Mouse (Mus musculus): ENCODE data around the gene Zbtb1. TPM values are rescaled to one million over a fixed set of nuclear protein-coding genes. Genes with fewer than 3 reads are reported as not detected.
A peak's percentile ranks its signal among the peaks of the same experiment; 100 is the strongest.

Gene Zbtb1
- polyA plus RNA-seq, 1 experiment from 2014 or later = 5.8 TPM

DNA sequence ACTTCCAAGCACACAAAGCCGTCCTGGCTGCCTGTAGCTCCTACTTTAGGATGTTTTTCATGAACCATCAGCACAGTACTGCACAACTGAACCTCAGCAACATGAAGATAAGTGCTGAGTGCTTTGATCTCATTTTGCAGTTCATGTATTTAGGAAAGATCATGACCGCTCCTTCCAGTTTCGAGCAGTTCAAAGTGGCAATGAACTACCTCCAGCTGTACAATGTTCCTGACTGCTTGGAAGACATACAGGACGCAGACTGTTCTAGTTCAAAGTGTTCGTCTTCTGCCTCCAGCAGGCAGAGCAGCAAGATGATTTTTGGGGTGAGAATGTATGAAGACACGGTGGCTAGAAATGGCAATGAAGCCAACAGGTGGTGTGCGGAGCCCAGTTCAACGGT, 15.3 kb downstream of the Zbtb1 start:
- no peak overlapping the region for H3K9ac ChIP-seq (replicated peaks; ENCODE audit: low read depth)
- TF ChIP-seq EP300 (IDR thresholded peaks at IDR 0.05) (no peak), CTCF (IDR thresholded peaks at IDR 0.05) (0 out of 2 replicates have a peak, but pooled peaks have one; percentile 19)
- no peak overlapping the region for H3K27ac ChIP-seq (ENCODE audit: low read length)
- no peaks in the 10 kb centered on the region for H3K4me1 ChIP-seq (ENCODE audit: insufficient read depth, low read depth, low read length)
- H3K36me3 ChIP-seq (ENCODE audit: insufficient read depth, low read length) = peaks cover 9% of the 10 kb centered on the region
- ATAC-seq = peak; percentile 48
- H3K27me3 ChIP-seq (replicated peaks; ENCODE audit: insufficient read depth, low read length) = no peaks in the 10 kb centered on the region
- WGBS = 70% methylated on average over 8 of the region's 8 CpGs
- no peak overlapping the region for H3K4me3 ChIP-seq (ENCODE audit: low read depth, low read length)
- H3K9me3 ChIP-seq (ENCODE audit: low read length) = no peaks in the 10 kb centered on the region
- peak; percentile 46 for DNase-seq (ENCODE audit: low spot score)
- H3K4me2 ChIP-seq (replicated peaks; ENCODE audit: low read depth, low read length) = no peak overlapping the region

DNA sequence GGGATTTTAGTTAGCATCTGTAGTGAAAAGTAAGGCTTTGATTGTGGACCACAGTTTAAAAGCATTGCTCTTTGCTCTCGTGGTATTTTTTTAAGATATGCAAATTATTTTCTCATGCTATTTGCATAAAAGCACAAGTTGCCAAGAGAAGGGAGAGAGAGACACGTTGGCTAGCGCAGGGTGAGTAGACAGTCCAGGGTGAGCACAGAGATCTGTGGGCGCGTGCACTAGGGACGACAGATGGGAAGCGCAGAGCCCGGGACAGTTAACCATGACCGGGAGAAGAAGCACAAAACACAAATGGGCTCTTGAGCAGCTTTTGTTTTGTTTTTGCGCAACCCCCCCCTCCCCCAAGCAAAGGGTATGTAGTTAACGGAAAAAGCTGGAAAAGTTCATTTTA, 18.7 kb downstream of the Zbtb1 start:
- Histone ChIP-seq H3K4me1 (ENCODE audit: insufficient read depth, low read depth, low read length) (no peaks in the 10 kb centered on the region), H3K36me3 (ENCODE audit: insufficient read depth, low read length) (peaks cover 9% of the 10 kb centered on the region), H3K4me3 (ENCODE audit: low read depth, low read length) (no peak overlapping the region), H3K27ac (ENCODE audit: low read length) (no peak overlapping the region), H3K9ac (replicated peaks; ENCODE audit: low read depth) (no peak overlapping the region), H3K27me3 (replicated peaks; ENCODE audit: insufficient read depth, low read length) (no peaks in the 10 kb centered on the region), H3K4me2 (replicated peaks; ENCODE audit: low read depth, low read length) (no peak overlapping the region), H3K9me3 (ENCODE audit: low read length) (no peaks in the 10 kb centered on the region)
- WGBS = 62% methylated on average over 11 of the region's 11 CpGs
- TF ChIP-seq CTCF (IDR thresholded peaks at IDR 0.05) = no peak
- TF ChIP-seq EP300 (IDR thresholded peaks at IDR 0.05) = no peak
- DNase-seq (ENCODE audit: low spot score) = no peak
- no peak; the same call in 1 of the 2 replicates for ATAC-seq

DNA sequence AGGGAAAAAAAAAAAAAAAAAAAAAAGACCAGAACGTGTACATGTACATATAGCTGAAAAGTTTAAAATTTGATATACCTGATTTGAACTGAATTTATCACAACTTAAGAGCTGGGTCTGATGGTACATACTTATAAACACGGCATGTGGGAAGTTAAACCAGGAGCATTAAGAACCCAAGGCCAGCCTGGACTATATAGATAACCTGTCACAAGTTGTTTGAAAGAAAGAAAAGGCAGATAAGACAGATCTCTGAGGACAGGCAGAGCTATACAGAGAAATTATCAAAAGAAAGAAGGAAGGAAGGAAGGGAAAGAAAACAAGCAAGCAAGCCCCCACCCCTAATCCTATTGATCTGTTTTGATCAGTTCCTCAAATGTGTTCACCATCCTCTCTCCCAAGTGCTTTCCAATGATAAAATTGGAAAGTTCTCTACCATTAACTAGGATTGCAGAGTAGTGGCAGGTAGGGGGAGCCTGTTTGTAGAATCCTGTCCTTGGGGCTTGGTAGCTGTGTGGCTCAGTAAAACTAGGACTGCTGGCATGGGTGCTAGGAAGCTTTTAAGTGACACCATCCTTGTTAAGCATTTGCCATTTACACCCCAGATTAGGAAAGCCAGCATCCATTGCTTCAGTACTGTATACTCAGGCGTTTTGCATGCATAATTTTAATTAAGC, 21.7 kb downstream of the Zbtb1 start:
- Histone ChIP-seq H3K27ac (ENCODE audit: low read length) (no peak overlapping the region), H3K4me2 (replicated peaks; ENCODE audit: low read depth, low read length) (no peak overlapping the region), H3K4me3 (ENCODE audit: low read depth, low read length) (no peak overlapping the region), H3K9ac (replicated peaks; ENCODE audit: low read depth) (no peak overlapping the region), H3K9me3 (ENCODE audit: low read length) (no peaks in the 10 kb centered on the region), H3K27me3 (replicated peaks; ENCODE audit: insufficient read depth, low read length) (no peaks in the 10 kb centered on the region), H3K4me1 (ENCODE audit: insufficient read depth, low read depth, low read length) (no peaks in the 10 kb centered on the region), H3K36me3 (ENCODE audit: insufficient read depth, low read length) (no peaks in the 10 kb centered on the region)
- 72% methylated on average over 3 of the region's 3 CpGs for WGBS
- TF ChIP-seq EP300 (IDR thresholded peaks at IDR 0.05) (no peak), CTCF (IDR thresholded peaks at IDR 0.05) (peak; percentile 13; the same call in 1 of the 2 replicates)
- DNase-seq (ENCODE audit: low spot score) (no peak), ATAC-seq (no peak)

DNA sequence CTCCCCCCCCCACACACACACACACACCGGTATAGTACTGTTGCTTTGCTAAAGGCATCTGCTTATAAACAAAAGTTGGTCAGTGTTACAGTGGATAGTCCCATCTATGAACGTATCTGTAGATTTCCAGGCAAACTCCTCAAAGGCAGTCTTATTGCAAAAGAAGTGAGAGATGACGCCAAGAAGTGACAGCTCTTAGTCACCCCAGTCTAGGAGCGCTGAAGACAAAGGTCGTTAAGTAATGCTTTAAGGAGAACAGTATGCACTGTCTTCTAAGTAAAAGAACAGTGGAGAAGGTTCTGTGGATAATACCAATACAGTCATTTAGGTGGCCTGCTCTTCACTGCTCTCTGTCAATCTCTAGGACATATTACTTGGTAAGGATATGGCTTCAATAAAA, 22.9 kb downstream of the Zbtb1 start:
- no peaks in the 10 kb centered on the region for H3K9me3 ChIP-seq (ENCODE audit: low read length)
- no peaks in the 10 kb centered on the region for H3K36me3 ChIP-seq (ENCODE audit: insufficient read depth, low read length)
- no peaks in the 10 kb centered on the region for H3K4me1 ChIP-seq (ENCODE audit: insufficient read depth, low read depth, low read length)
- H3K4me2 ChIP-seq (replicated peaks; ENCODE audit: low read depth, low read length) = no peak overlapping the region
- DNase-seq (ENCODE audit: low spot score) (peak; percentile 71), ATAC-seq (peak; percentile 71)
- H3K27me3 ChIP-seq (replicated peaks; ENCODE audit: insufficient read depth, low read length) = no peaks in the 10 kb centered on the region
- no peak overlapping the region for H3K4me3 ChIP-seq (ENCODE audit: low read depth, low read length)
- no peak for TF ChIP-seq CTCF (IDR thresholded peaks at IDR 0.05)
- peak; percentile 83 for TF ChIP-seq EP300 (IDR thresholded peaks at IDR 0.05)
- H3K9ac ChIP-seq (replicated peaks; ENCODE audit: low read depth) = no peak overlapping the region
- no peak overlapping the region for H3K27ac ChIP-seq (ENCODE audit: low read length)
- 61% methylated on average over 5 of the region's 5 CpGs for WGBS

DNA sequence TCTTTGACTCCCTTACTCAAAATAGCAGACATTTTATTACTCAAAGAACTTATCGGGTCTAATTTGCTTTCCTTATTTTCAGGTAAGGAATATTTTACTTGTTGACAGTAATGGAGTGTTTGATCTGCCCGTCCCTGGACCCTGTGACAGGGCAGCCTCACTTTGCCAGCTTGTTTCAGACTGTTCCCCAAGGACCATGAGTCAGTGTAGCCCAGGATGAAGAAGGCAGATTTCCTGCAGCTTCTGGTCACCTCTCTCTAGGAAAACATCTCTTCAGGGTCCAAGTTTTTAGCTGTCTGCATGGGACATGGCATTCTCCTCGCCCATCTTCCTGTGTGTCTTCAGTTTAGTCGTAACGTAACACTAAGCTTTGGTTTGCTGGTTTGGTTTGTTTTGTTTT, 27.2 kb downstream of the Zbtb1 start:
- no peaks in the 10 kb centered on the region for H3K4me1 ChIP-seq (ENCODE audit: insufficient read depth, low read depth, low read length)
- DNase-seq (ENCODE audit: low spot score) (no peak), ATAC-seq (no peak)
- no peak overlapping the region for H3K4me2 ChIP-seq (replicated peaks; ENCODE audit: low read depth, low read length)
- WGBS = 86% methylated on average over 5 of the region's 5 CpGs
- no peaks in the 10 kb centered on the region for H3K36me3 ChIP-seq (ENCODE audit: insufficient read depth, low read length)
- no peak overlapping the region for H3K9ac ChIP-seq (replicated peaks; ENCODE audit: low read depth)
- no peaks in the 10 kb centered on the region for H3K9me3 ChIP-seq (ENCODE audit: low read length)
- H3K4me3 ChIP-seq (ENCODE audit: low read depth, low read length) = no peak overlapping the region
- H3K27ac ChIP-seq (ENCODE audit: low read length) = no peak overlapping the region
- H3K27me3 ChIP-seq (replicated peaks; ENCODE audit: insufficient read depth, low read length) = no peaks in the 10 kb centered on the region
- no peak for TF ChIP-seq CTCF (IDR thresholded peaks at IDR 0.05)
- TF ChIP-seq EP300 (IDR thresholded peaks at IDR 0.05) = no peak

DNA sequence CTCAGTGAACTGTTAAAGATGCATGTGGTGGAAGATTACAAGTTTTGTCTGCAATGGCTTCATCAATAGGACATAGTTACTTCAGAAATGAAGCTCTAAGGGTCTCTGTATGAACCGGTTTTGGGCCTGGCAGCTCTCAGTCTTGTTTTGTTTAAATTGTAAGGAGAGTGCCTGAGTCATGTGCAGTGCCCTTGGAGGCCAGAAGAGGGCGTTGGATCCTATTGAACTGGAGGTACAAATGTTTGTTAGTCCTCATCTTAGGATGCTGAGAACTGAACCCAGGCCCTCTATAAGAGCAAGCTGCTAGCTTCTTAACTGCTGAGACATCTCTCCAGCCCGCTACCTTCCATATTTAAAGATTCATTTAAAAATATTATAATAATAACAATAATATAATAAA, 31.6 kb downstream of the Zbtb1 start:
- Histone ChIP-seq H3K9me3 (ENCODE audit: low read length) (no peaks in the 10 kb centered on the region), H3K36me3 (ENCODE audit: insufficient read depth, low read length) (no peaks in the 10 kb centered on the region), H3K4me2 (replicated peaks; ENCODE audit: low read depth, low read length) (no peak overlapping the region), H3K4me3 (ENCODE audit: low read depth, low read length) (no peak overlapping the region), H3K27me3 (replicated peaks; ENCODE audit: insufficient read depth, low read length) (peaks cover 17% of the 10 kb centered on the region; the same call in 1 of the 2 replicates), H3K27ac (ENCODE audit: low read length) (no peak overlapping the region), H3K9ac (replicated peaks; ENCODE audit: low read depth) (no peak overlapping the region), H3K4me1 (ENCODE audit: insufficient read depth, low read depth, low read length) (peaks cover 12% of the 10 kb centered on the region; the same call in 1 of the 2 replicates)
- no peak for TF ChIP-seq EP300 (IDR thresholded peaks at IDR 0.05)
- peak; percentile 49 for TF ChIP-seq CTCF (IDR thresholded peaks at IDR 0.05)
- no peak for ATAC-seq
- 51% methylated on average over 3 of the region's 3 CpGs for WGBS
- no peak for DNase-seq (ENCODE audit: low spot score)
